Mouse (Mus musculus) MEL (cell line): ENCODE data around the gene Cdc42ep4.

ENCODE experiments used
- CTCF ChIP-seq, 3 experiments: IDR thresholded peaks in 2 of 3; conservative IDR thresholded peaks in 1 of 3; 2 replicates each; pipeline ENCODE4 v1.5.1; 2011 to 2012; ENCODE audit warnings: low read length in 3 of 3, low read depth in 2 of 3, mild to moderate bottlenecking in 2 of 3, improper control_type of control experiment in 1 of 3, inconsistent platforms in 1 of 3, mixed read lengths in 1 of 3, moderate library complexity in 1 of 3; ENCODE audit not compliant: control insufficient read depth in 1 of 3, insufficient read depth in 1 of 3, poor library complexity in 1 of 3, severe bottlenecking in 1 of 3
- HCFC1 ChIP-seq: IDR thresholded peaks from 2 replicates; pipeline ENCODE4 v1.6.1; 2012; ENCODE audit warnings: low read depth, mild to moderate bottlenecking, inconsistent platforms, low read length, improper control_type of control experiment, moderate library complexity
- NRF1 ChIP-seq: IDR thresholded peaks from 2 replicates; pipeline ENCODE4 v1.6.1; 2014; ENCODE audit warnings: low read depth, mild to moderate bottlenecking, inconsistent platforms, low read length, improper control_type of control experiment, moderate library complexity; ENCODE audit not compliant: poor library complexity, insufficient read depth, severe bottlenecking
- POLR2A ChIP-seq, 2 experiments: IDR thresholded peaks; 2 replicates each; pipeline ENCODE4 v1.6.1; 2011 to 2012; ENCODE audit warnings: low read length in 2 of 2, mild to moderate bottlenecking in 2 of 2, control low read depth in 1 of 2, improper control_type of control experiment in 1 of 2, low read depth in 1 of 2, moderate library complexity in 1 of 2; ENCODE audit not compliant: control insufficient read depth in 1 of 2, insufficient read depth in 1 of 2, poor library complexity in 1 of 2
- POLR2AphosphoS5 ChIP-seq: IDR thresholded peaks from 2 replicates; pipeline ENCODE4 v1.6.1; 2012; ENCODE audit warnings: low read depth, borderline replicate concordance, mild to moderate bottlenecking, inconsistent platforms, low read length, moderate library complexity, mixed read lengths
- TBP ChIP-seq: IDR thresholded peaks from 2 replicates; pipeline ENCODE4 v1.8.0; 2011; ENCODE audit warnings: low read depth, low read length, improper control_type of control experiment
- UBTF ChIP-seq: IDR thresholded peaks from 2 replicates; pipeline ENCODE4 v1.6.1; 2012; ENCODE audit warnings: low read depth, mild to moderate bottlenecking, inconsistent platforms, low read length, improper control_type of control experiment, moderate library complexity, borderline replicate concordance; ENCODE audit not compliant: insufficient read depth

DNA sequence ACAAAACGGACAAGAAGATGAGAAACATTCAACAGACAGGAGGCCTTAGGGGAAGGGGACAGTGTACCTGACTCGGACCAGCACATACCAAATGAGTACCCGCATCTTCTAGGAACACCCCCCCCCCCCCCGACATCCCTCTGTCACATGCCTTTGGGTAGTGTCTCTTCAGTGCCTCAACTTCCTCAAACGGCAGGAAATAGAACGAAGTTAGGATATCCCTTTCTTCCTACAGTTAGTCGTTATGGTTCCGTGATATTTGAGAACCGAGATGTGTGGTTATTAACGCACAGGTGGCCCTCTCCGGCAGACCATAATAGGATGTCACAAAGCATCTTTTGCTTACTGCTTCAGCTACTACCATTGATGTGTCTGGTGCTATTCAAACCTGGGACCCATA lies 35.3 kb upstream of the Cdc42ep4 start:
- no peak for TF ChIP-seq NRF1
- no peak for TF ChIP-seq CTCF (IDR thresholded peaks at IDR 0.05 in 2 of 3, conservative IDR thresholded peaks at IDR 0.05 in 1 of 3; ENCODE audit: control insufficient read depth in 1 of 3, insufficient read depth in 1 of 3, low read depth in 2 of 3, low read length in 3 of 3, poor library complexity in 1 of 3, severe bottlenecking in 1 of 3)
- TF ChIP-seq TBP: no peak
- TF ChIP-seq HCFC1: peak; percentile 49; the same call in 1 of the 2 replicates
- no peak for TF ChIP-seq POLR2AphosphoS5
- no peak for TF ChIP-seq UBTF
- TF ChIP-seq POLR2A (IDR thresholded peaks at IDR 0.05; ENCODE audit: control insufficient read depth in 1 of 2, insufficient read depth in 1 of 2, low read depth in 1 of 2, low read length in 2 of 2, poor library complexity in 1 of 2): no peak
